Comparison of ENCODE assay signal across 10 mouse cellular contexts in the genomic region with DNA sequence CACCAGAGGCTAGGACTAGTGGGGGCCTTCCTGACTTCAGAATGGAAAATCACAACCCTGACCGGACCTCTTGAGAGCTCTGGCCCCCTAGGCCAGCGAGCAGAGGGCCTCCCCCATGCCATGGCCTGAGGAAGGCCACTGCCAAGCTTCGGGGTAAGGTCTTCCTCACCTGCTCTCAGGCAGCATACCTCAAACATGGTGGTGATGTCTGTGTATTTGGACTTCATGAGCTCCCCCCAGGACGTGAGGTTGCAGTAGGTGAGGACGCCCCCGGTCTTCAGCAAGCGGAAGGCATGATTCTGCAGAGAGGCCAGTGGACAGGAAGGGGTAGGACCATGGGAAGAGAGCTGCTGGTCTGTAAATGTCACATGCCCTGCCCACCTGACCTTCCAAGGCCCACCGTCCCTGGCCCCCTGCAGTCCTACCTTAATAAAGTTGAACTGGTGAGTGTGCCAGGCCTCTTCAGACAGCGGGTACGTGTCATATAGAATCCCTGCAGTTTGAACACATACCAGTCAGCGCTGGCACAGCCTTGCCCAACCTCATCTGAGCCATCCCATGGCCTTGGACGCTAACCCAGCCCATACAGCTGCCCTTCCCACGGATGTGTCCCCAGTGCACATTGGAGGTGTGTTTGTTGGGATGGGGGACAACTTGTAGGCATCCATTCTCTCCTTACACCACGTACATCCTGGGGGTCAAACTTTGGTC. TPM values are rescaled to one million over a fixed set of nuclear protein-coding genes. Genes with fewer than 3 reads are reported as not detected.
DNase-seq lines count a peak whose midpoint lies in the region; ATAC-seq and TF ChIP-seq lines count a peak whose summit lies in the region.
"Had no signal": no experiment of that assay in that cellular context is flagged by ENCODE, and none has a peak within 500 bp of the region (broad histone marks: within the 10 kb centered on the region; RNA-seq: fewer than 3 reads in every experiment).

No protein-coding gene starts in this region.

- peak overlapping the region; percentile 92 for H3K4me2 ChIP-seq in heart, embryonic 12.5 days
- H3K4me2 ChIP-seq in stomach, embryonic 15.5 days = peak overlapping the region; percentile 97
- H3K4me2 ChIP-seq in stomach, postnatal 0 days (replicated peaks; ENCODE audit: low read depth) = no peak overlapping the region
- no peak overlapping the region for H3K4me2 ChIP-seq in lung, postnatal 0 days (replicated peaks; ENCODE audit: low read depth, low read length)

- ATAC-seq in heart, embryonic 12.5 days (ENCODE audit: insufficient number of reproducible peaks, low FRiP score) = no peak
- ATAC-seq in stomach, embryonic 15.5 days (ENCODE audit: insufficient read depth, low FRiP score, low read depth) = no peak
- ATAC-seq in stomach, postnatal 0 days (ENCODE audit: low FRiP score, low TSS enrichment) = no peak
- ATAC-seq in CD4-positive, CD25-positive, alpha-beta regulatory T cell, adult 4 months = no peak
- ATAC-seq in lung, postnatal 0 days = no peak

- intact Hi-C loops in heart, postnatal 14 days (cut with DNase I) = no loop called here

- WGBS in heart, embryonic 12.5 days = 85% methylated on average over 14 of the region's 14 CpGs
- 86% methylated on average over 14 of the region's 14 CpGs for WGBS in stomach, embryonic 15.5 days
- 87% methylated on average over 14 of the region's 14 CpGs for WGBS in stomach, postnatal 0 days
- 92% methylated on average over 14 of the region's 14 CpGs for WGBS in limb, embryonic 10.5 days
- 90% methylated on average over 14 of the region's 14 CpGs for whole genome bisulfite sequencing in lung, adult 2 months
- 88% methylated on average over 14 of the region's 14 CpGs for WGBS in lung, postnatal 0 days

- H3K27me3 ChIP-seq in heart, embryonic 12.5 days (replicated peaks) = no peaks in the 10 kb centered on the region
- no peaks in the 10 kb centered on the region for H3K27me3 ChIP-seq in stomach, embryonic 15.5 days (replicated peaks)
- H3K27me3 ChIP-seq in stomach, postnatal 0 days (ENCODE audit: control insufficient read depth, insufficient read depth, low read length) = no peaks in the 10 kb centered on the region
- H3K27me3 ChIP-seq in limb, embryonic 10.5 days (ENCODE audit: low read depth, poor library complexity, severe bottlenecking) = no peaks in the 10 kb centered on the region
- H3K27me3 ChIP-seq in lung, postnatal 0 days (replicated peaks; ENCODE audit: insufficient read depth, low read length) = no peaks in the 10 kb centered on the region

- no peak for TF ChIP-seq POLR2A in lung, adult 2 months (IDR thresholded peaks at IDR 0.05; ENCODE audit: borderline replicate concordance, extremely low read depth, low read depth, low read length)

- TF ChIP-seq CTCF in stomach, postnatal 0 days (IDR thresholded peaks at IDR 0.05; ENCODE audit: low read depth) = no peak
- no peak for TF ChIP-seq CTCF in lung, adult 2 months (IDR thresholded peaks at IDR 0.05; ENCODE audit: insufficient read depth, low read length)
- no peak for TF ChIP-seq CTCF in lung, postnatal 0 days (IDR thresholded peaks at IDR 0.05)

- peaks cover 37% of the 10 kb centered on the region for H3K4me1 ChIP-seq in heart, embryonic 12.5 days (replicated peaks)
- peaks cover 21% of the 10 kb centered on the region for H3K4me1 ChIP-seq in stomach, embryonic 15.5 days
- H3K4me1 ChIP-seq in stomach, postnatal 0 days (replicated peaks; ENCODE audit: control insufficient read depth, insufficient read depth) = peaks cover 7% of the 10 kb centered on the region; the same call in 1 of the 2 replicates
- peaks cover 42% of the 10 kb centered on the region for H3K4me1 ChIP-seq in limb, embryonic 10.5 days
- H3K4me1 ChIP-seq in lung, adult 2 months (ENCODE audit: control insufficient read depth, insufficient read depth, low read length) = peaks cover 7% of the 10 kb centered on the region; the same call in 1 of the 2 replicates
- peaks cover 10% of the 10 kb centered on the region; the same call in 1 of the 2 replicates for H3K4me1 ChIP-seq in lung, postnatal 0 days (ENCODE audit: insufficient read depth, low read depth, low read length)

- no peak overlapping the region for H3K4me3 ChIP-seq in heart, embryonic 12.5 days
- H3K4me3 ChIP-seq in stomach, embryonic 15.5 days (replicated peaks) = peak overlapping the region; percentile 59
- no peak overlapping the region for H3K4me3 ChIP-seq in stomach, postnatal 0 days (ENCODE audit: low read depth, low read length)
- H3K4me3 ChIP-seq in limb, embryonic 10.5 days = peak overlapping the region; percentile 1; the same call in 1 of the 2 replicates
- no peak overlapping the region for H3K4me3 ChIP-seq in lung, adult 2 months (replicated peaks; ENCODE audit: extremely low read depth, low read depth, low read length)
- no peak overlapping the region for H3K4me3 ChIP-seq in lung, postnatal 0 days (ENCODE audit: low read depth, low read length)

- H3K9ac ChIP-seq in heart, embryonic 12.5 days = peak overlapping the region; percentile 72; the same call in 1 of the 2 replicates
- H3K9ac ChIP-seq in stomach, embryonic 15.5 days = no peak overlapping the region
- no peak overlapping the region for H3K9ac ChIP-seq in stomach, postnatal 0 days (ENCODE audit: low read length)
- no peak overlapping the region for H3K9ac ChIP-seq in lung, postnatal 0 days (replicated peaks; ENCODE audit: low read depth)

- no peaks in the 10 kb centered on the region for H3K9me3 ChIP-seq in heart, embryonic 12.5 days (replicated peaks)
- no peaks in the 10 kb centered on the region for H3K9me3 ChIP-seq in stomach, embryonic 15.5 days
- H3K9me3 ChIP-seq in stomach, postnatal 0 days (ENCODE audit: control insufficient read depth, low read length) = no peaks in the 10 kb centered on the region
- H3K9me3 ChIP-seq in limb, embryonic 10.5 days (replicated peaks) = no peaks in the 10 kb centered on the region
- no peaks in the 10 kb centered on the region for H3K9me3 ChIP-seq in lung, postnatal 0 days (ENCODE audit: low read length)

- no peak for DNase-seq in heart, postnatal 14 days
- no peak for DNase-seq in stomach, postnatal 0 days (ENCODE audit: low spot score)
- DNase-seq in limb, embryonic 10.5 days (ENCODE audit: low spot score) = no peak
- no peak for DNase-seq in lung, adult 2 months
- no peak for DNase-seq in lung, postnatal 0 days (ENCODE audit: low spot score)
- DNase-seq: thymus, postnatal 36 days had no signal

- H3K27ac ChIP-seq in heart, embryonic 12.5 days (ENCODE audit: poor library complexity, severe bottlenecking) = peak overlapping the region; percentile 4; the same call in 1 of the 2 replicates
- H3K27ac ChIP-seq in stomach, embryonic 15.5 days = no peak overlapping the region; the same call in 1 of the 2 replicates
- no peak overlapping the region for H3K27ac ChIP-seq in stomach, postnatal 0 days (replicated peaks)
- peak overlapping the region; percentile 89; the same call in 1 of the 2 replicates for H3K27ac ChIP-seq in limb, embryonic 10.5 days
- no peak overlapping the region for H3K27ac ChIP-seq in lung, postnatal 0 days (ENCODE audit: low read length)
- H3K27ac ChIP-seq: macrophage had no signal

- H3K36me3 ChIP-seq in heart, embryonic 12.5 days = peaks cover 52% of the 10 kb centered on the region
- H3K36me3 ChIP-seq in stomach, embryonic 15.5 days = peaks cover 36% of the 10 kb centered on the region
- H3K36me3 ChIP-seq in stomach, postnatal 0 days (ENCODE audit: control insufficient read depth, insufficient read depth, low read length) = peaks cover 28% of the 10 kb centered on the region
- H3K36me3 ChIP-seq in limb, embryonic 10.5 days = peaks cover 53% of the 10 kb centered on the region
- peaks cover 22% of the 10 kb centered on the region; the same call in 1 of the 2 replicates for H3K36me3 ChIP-seq in lung, postnatal 0 days (ENCODE audit: insufficient read depth, low read length)

- TF ChIP-seq EP300 in stomach, postnatal 0 days (optimal IDR thresholded peaks at IDR 0.05) = no peak
- TF ChIP-seq EP300 in lung, postnatal 0 days (IDR thresholded peaks at IDR 0.05) = no peak

RNA-seq across cellular contexts. Expression of gene Gamt, which starts 1.9 kb away (rescaled TPM):
- 55.5 and 58.9 TPM in 2 replicates for polyA plus RNA-seq in heart, embryonic 12.5 days (2016; fragmentation: Nextera tagmentation; extraction: Ambion mirVana)
- 10 to 100 TPM; 11.6 to 14.5 TPM for total RNA-seq in heart, postnatal 14 days (2021)
- 111 and 148 TPM in 2 replicates for polyA plus RNA-seq in stomach, embryonic 15.5 days (2015; fragmentation: Nextera tagmentation; extraction: Ambion mirVana)
- 16.3 and 17.4 TPM in 2 replicates for polyA plus RNA-seq in stomach, postnatal 0 days (2015; fragmentation: Nextera tagmentation; extraction: Ambion mirVana)
- 14.4 and 18.4 TPM in 2 replicates for polyA plus RNA-seq in limb, embryonic 10.5 days (2016; fragmentation: Nextera tagmentation; extraction: Ambion mirVana)
- under 1 TPM in 1 of 2 experiments, not detected in 1; 0.47 TPM for polyA plus RNA-seq in CD4-positive, CD25-positive, alpha-beta regulatory T cell, adult 4 months (2017; shearing (Covaris generic))
- polyA plus RNA-seq in lung, adult 2 months (2012; rRNA removed) = 26.4 and 29.7 TPM in 2 replicates
- polyA plus RNA-seq in lung, postnatal 0 days (2015; fragmentation: Nextera tagmentation; extraction: Ambion mirVana) = 23.5 and 25.4 TPM in 2 replicates

RNA-seq across cellular contexts. Expression of gene Dazap1, which starts 2.4 kb away (rescaled TPM):
- polyA plus RNA-seq in heart, embryonic 12.5 days (2016; fragmentation: Nextera tagmentation; extraction: Ambion mirVana) = 37.4 and 41.9 TPM in 2 replicates
- 10 to 100 TPM; 68.2 to 76.3 TPM for total RNA-seq in heart, postnatal 14 days (2021)
- 62.4 and 66.4 TPM in 2 replicates for polyA plus RNA-seq in stomach, embryonic 15.5 days (2015; fragmentation: Nextera tagmentation; extraction: Ambion mirVana)
- 27.4 and 28.4 TPM in 2 replicates for polyA plus RNA-seq in stomach, postnatal 0 days (2015; fragmentation: Nextera tagmentation; extraction: Ambion mirVana)
- polyA plus RNA-seq in limb, embryonic 10.5 days (2016; fragmentation: Nextera tagmentation; extraction: Ambion mirVana) = 61.2 and 66.2 TPM in 2 replicates
- polyA plus RNA-seq in CD4-positive, CD25-positive, alpha-beta regulatory T cell, adult 4 months (2017; shearing (Covaris generic)) = 10 to 100 TPM; 10.4 to 14.7 TPM
- polyA plus RNA-seq in lung, adult 2 months (2012; rRNA removed) = 65.9 and 68.5 TPM in 2 replicates
- polyA plus RNA-seq in lung, postnatal 0 days (2015; fragmentation: Nextera tagmentation; extraction: Ambion mirVana) = 37.8 and 38.1 TPM in 2 replicates

RNA-seq across cellular contexts. Expression of gene Ndufs7, which starts 10.0 kb away (rescaled TPM):
- 438 and 454 TPM in 2 replicates for polyA plus RNA-seq in heart, embryonic 12.5 days (2016; fragmentation: Nextera tagmentation; extraction: Ambion mirVana)
- total RNA-seq in heart, postnatal 14 days (2021) = 100 to 1,000 TPM; 728 to 743 TPM
- polyA plus RNA-seq in stomach, embryonic 15.5 days (2015; fragmentation: Nextera tagmentation; extraction: Ambion mirVana) = 326 and 364 TPM in 2 replicates
- polyA plus RNA-seq in stomach, postnatal 0 days (2015; fragmentation: Nextera tagmentation; extraction: Ambion mirVana) = 400 and 403 TPM in 2 replicates
- polyA plus RNA-seq in limb, embryonic 10.5 days (2016; fragmentation: Nextera tagmentation; extraction: Ambion mirVana) = 311 and 345 TPM in 2 replicates
- polyA plus RNA-seq in CD4-positive, CD25-positive, alpha-beta regulatory T cell, adult 4 months (2017; shearing (Covaris generic)) = 100 to 1,000 TPM; 231 to 237 TPM
- 421 and 497 TPM in 2 replicates for polyA plus RNA-seq in lung, adult 2 months (2012; rRNA removed)
- polyA plus RNA-seq in lung, postnatal 0 days (2015; fragmentation: Nextera tagmentation; extraction: Ambion mirVana) = 295 and 327 TPM in 2 replicates

RNA-seq across cellular contexts. Expression of gene Mum1, which starts 32.7 kb away (rescaled TPM):
- polyA plus RNA-seq in heart, embryonic 12.5 days (2016; fragmentation: Nextera tagmentation; extraction: Ambion mirVana) = 43.0 and 45.9 TPM in 2 replicates
- total RNA-seq in heart, postnatal 14 days (2021) = 10 to 100 TPM; 17.0 to 21.0 TPM
- polyA plus RNA-seq in stomach, embryonic 15.5 days (2015; fragmentation: Nextera tagmentation; extraction: Ambion mirVana) = 58.6 and 66.5 TPM in 2 replicates
- 23.1 and 23.9 TPM in 2 replicates for polyA plus RNA-seq in stomach, postnatal 0 days (2015; fragmentation: Nextera tagmentation; extraction: Ambion mirVana)
- polyA plus RNA-seq in limb, embryonic 10.5 days (2016; fragmentation: Nextera tagmentation; extraction: Ambion mirVana) = 122 and 128 TPM in 2 replicates
- polyA plus RNA-seq in CD4-positive, CD25-positive, alpha-beta regulatory T cell, adult 4 months (2017; shearing (Covaris generic)) = 10 to 100 TPM; 73.3 to 96.9 TPM
- polyA plus RNA-seq in lung, adult 2 months (2012; rRNA removed) = 39.6 and 42.0 TPM in 2 replicates
- 34.0 and 36.9 TPM in 2 replicates for polyA plus RNA-seq in lung, postnatal 0 days (2015; fragmentation: Nextera tagmentation; extraction: Ambion mirVana)

RNA-seq across cellular contexts. Expression of gene Rps15, which starts 33.3 kb away (rescaled TPM):
- polyA plus RNA-seq in heart, embryonic 12.5 days (2016; fragmentation: Nextera tagmentation; extraction: Ambion mirVana) = 577 and 591 TPM in 2 replicates
- 100 to 1,000 TPM; 652 to 716 TPM for total RNA-seq in heart, postnatal 14 days (2021)
- 904 and 948 TPM in 2 replicates for polyA plus RNA-seq in stomach, embryonic 15.5 days (2015; fragmentation: Nextera tagmentation; extraction: Ambion mirVana)
- polyA plus RNA-seq in stomach, postnatal 0 days (2015; fragmentation: Nextera tagmentation; extraction: Ambion mirVana) = 766 and 821 TPM in 2 replicates
- polyA plus RNA-seq in limb, embryonic 10.5 days (2016; fragmentation: Nextera tagmentation; extraction: Ambion mirVana) = 1,092 and 1,255 TPM in 2 replicates
- 1,000 to 10,000 TPM; 1,622 to 1,794 TPM for polyA plus RNA-seq in CD4-positive, CD25-positive, alpha-beta regulatory T cell, adult 4 months (2017; shearing (Covaris generic))
- 1,318 and 1,397 TPM in 2 replicates for polyA plus RNA-seq in lung, adult 2 months (2012; rRNA removed)
- 651 and 741 TPM in 2 replicates for polyA plus RNA-seq in lung, postnatal 0 days (2015; fragmentation: Nextera tagmentation; extraction: Ambion mirVana)

Comparison
In these comparisons a context has a peak if more than half of its experiments do, and no peak if none do; other contexts are left out.
1. H3K4me2 ChIP-seq: peak in heart, embryonic 12.5 days (single experiment) and stomach, embryonic 15.5 days (single experiment); none in stomach, postnatal 0 days (single experiment) and lung, postnatal 0 days (single experiment).
2. H3K4me3 ChIP-seq: peak in stomach, embryonic 15.5 days (single experiment) and limb, embryonic 10.5 days (single experiment); none in heart, embryonic 12.5 days (single experiment), stomach, postnatal 0 days (single experiment), lung, adult 2 months (single experiment) and lung, postnatal 0 days (single experiment).
3. H3K27ac ChIP-seq: peak in heart, embryonic 12.5 days (single experiment) and limb, embryonic 10.5 days (single experiment); none in stomach, embryonic 15.5 days (single experiment), stomach, postnatal 0 days (single experiment) and lung, postnatal 0 days (single experiment).
4. RNA of gene Gamt, which starts 1.9 kb away (polyA plus RNA-seq): 111 to 148 TPM in stomach, embryonic 15.5 days, 55.5 to 58.9 TPM in heart, embryonic 12.5 days, 26.4 to 29.7 TPM in lung, adult 2 months, 23.5 to 25.4 TPM in lung, postnatal 0 days, 14.4 to 18.4 TPM in limb, embryonic 10.5 days and 16.3 to 17.4 TPM in stomach, postnatal 0 days; 0.47 TPM in CD4-positive, CD25-positive, alpha-beta regulatory T cell, adult 4 months; every median in the first group is over 10 times any median in the second.